Mouse (Mus musculus) left cerebral cortex, postnatal 4 days (tissue): Measurements from ENCODE around the gene Klhl7. TPM values are rescaled to one million over a fixed set of nuclear protein-coding genes. Genes with fewer than 3 reads are reported as not detected.
A peak's percentile ranks its signal among the peaks of the same experiment; 100 is the strongest.

ENCODE experiments used
- DNase-seq: peaks from one replicate; pipeline ENCODE4 v3.0.0-alpha.2; 2022
- intact Hi-C: fragments of 180-260 bp; cut with DNase I; formaldehyde crosslinking; loops from one replicate; pipeline ENCODE4 v1.15.1; 2025
- total RNA-seq, 2 experiments: library from RNA; stranded (reverse); gene quantifications; 2 replicates each; pipeline ENCODE4 v1.2.3; 2021

Klhl7 gene
- total RNA-seq, result 100 to 1,000 TPM; 167 to 174 TPM

- DNase-seq, result peak; percentile 93
- intact Hi-C loops, result no loop called here
Observed at GRCm38 (mm10) chr5:24100106-24100809, at the start of gene Klhl7. Gene Klhl7, plus strand, starts transcription at chr5:24100605.

GRCm38 (mm10) chr5:24051755-24052675 is 48.4 kb upstream of the Klhl7 start:
- intact Hi-C loops, result no loop called here
- no peak for DNase-seq

GRCm38 (mm10) chr5:24053245-24054190 is 46.9 kb upstream of the Klhl7 start:
- intact Hi-C loops, result no loop called here
- peak; percentile 25 for DNase-seq

- intact Hi-C loops, result no loop called here
- no peak for DNase-seq
Observed at GRCm38 (mm10) chr5:24054382-24054781, 46.0 kb upstream of the Klhl7 start.

DNA sequence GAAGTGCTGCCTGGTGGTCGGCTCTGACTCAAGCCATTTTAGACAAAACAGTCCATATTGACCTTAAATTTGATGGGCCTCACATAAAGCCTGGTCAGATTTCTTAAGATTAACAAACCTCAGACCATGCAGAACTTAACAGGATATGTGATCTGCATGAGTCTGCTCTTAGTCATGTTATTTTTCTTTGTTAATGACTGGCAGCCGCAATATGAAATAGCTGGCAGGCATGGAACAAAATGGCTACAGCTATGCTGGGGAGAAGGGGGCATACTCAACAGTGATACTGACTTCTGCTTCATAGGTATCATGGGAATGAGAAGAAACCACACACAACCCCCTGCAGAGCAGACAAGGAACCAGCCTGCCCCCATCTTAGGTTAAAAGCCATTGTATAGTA is 43.5 kb upstream of the Klhl7 start:
- intact Hi-C loops, result no loop called here
- DNase-seq, result no peak

GRCm38 (mm10) chr5:24057592-24057991 is 42.8 kb upstream of the Klhl7 start:
- no peak for DNase-seq

DNA sequence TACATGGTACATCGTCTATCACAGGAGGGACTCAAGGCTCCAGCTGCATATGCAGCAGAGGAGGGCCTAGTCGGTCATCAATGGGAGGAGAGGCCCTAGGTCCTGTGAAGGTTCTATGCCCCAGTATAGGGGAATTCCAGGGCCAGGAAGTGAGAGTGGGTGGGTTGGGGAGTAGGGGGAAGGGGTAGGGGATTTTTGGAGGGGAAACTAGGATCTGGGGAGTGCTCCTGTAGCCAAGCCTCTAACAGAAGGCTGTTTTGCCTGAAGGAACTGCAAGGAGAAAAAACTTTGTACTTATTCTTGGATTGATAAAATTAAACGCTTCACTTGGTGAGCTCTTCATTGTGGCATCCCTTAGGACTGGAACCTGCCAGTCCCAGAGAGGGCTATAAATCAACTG is 39.5 kb upstream of the Klhl7 start:
- intact Hi-C loops, result no loop called here

More at GRCm38 (mm10) chr5:24057592-24057991, 42.8 kb upstream of the Klhl7 start:
- intact Hi-C loops, result no loop called here

DNA sequence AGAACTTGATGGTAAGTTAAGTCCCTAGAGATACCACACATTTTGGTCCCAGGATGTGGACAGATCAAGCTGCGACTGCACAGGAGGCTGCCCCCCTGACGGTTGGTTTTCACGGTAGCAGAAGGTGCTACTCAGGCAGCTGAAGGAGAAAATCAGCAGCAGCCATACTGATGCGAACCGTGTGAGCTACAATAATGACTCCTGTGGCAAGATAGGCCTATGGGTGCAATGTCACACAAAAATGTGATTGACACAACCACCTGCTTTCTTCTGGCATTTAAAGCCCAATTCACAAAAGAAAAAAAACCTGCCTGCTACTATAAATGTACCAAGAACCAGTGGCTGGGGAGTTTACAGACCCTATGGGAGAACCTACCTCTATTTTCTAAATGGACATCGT is 37.4 kb upstream of the Klhl7 start:
- intact Hi-C loops, result no loop called here
- no peak for DNase-seq

More for the DNA sequence above, 39.5 kb upstream of the Klhl7 start:
- DNase-seq, result no peak

- intact Hi-C loops, result no loop called here
Observed at GRCm38 (mm10) chr5:24063545-24063944, 36.9 kb upstream of the Klhl7 start.

DNA sequence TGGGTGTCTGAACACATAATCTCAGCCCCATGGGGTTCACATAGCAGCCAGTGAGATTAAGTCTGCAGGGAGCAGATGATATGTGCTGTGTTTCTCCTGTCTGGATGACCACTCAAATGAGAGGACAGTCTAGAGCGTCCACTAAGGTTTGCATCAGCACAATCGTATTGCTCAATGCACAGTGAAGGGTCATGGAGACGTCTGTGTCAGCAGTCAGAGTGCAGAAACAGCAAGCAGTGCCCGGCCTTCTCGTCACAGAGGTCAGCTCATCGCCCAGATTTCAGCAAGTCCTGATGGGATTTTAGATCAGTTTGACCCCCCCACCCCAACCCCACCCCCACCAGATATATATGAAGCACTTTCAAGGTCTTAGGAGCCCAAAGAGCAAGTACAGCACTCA is 31.4 kb upstream of the Klhl7 start:
- intact Hi-C loops, result no loop called here
- DNase-seq, result no peak

More at GRCm38 (mm10) chr5:24063545-24063944, 36.9 kb upstream of the Klhl7 start:
- no peak for DNase-seq

GRCm38 (mm10) chr5:24072031-24072430 is 28.4 kb upstream of the Klhl7 start:
- DNase-seq, result no peak
- intact Hi-C loops, result no loop called here

GRCm38 (mm10) chr5:24076986-24077718 is 23.3 kb upstream of the Klhl7 start:
- peak; percentile 77 for DNase-seq
- intact Hi-C loops, result loop anchor here (5.0 kb wide), 1 partner anchor 220 kb away; no protein-coding TSS in a partner anchor

GRCm38 (mm10) chr5:24077739-24078306 is 22.6 kb upstream of the Klhl7 start:
- no peak for DNase-seq

DNA sequence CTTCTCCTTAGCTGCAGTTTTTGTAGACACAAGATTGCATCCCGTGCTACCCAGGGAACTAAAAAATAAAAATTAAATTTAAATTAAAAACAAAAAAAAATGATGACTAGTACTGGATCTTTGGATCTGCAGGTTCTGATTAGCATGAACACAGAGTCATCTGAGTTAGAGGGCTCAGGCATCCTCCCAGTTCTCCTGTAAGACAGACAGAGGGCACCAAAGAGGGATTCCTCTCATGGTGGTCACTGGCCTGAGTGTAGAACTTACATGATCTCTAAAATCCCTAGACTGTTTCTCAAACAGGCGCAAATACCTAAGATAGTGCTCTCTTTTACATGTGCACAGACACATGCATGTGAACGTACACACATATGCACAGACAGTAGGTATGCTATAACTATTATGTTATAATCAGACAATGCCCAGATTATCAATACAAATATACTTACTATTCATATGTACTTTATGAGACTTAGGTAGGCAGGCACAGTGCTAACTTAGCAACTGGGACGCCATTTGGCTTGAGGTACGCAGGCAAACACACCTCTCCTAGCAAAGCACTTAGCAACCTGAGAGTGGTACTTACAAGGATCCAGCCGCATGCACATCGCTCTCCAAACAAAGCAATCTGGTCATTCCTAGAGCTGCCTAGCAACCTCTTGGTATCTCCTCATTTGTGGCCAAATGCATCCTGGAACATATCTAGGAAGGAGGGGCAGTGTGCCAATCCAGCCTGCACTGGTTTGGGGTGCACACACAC is 21.8 kb upstream of the Klhl7 start:
- no peak for DNase-seq
- intact Hi-C loops, result loop anchor here (5.0 kb wide), 1 partner anchor 221 kb away; no protein-coding TSS in a partner anchor

More at GRCm38 (mm10) chr5:24077739-24078306, 22.6 kb upstream of the Klhl7 start:
- intact Hi-C loops, result loop anchor here (5.0 kb wide), 1 partner anchor 221 kb away; no protein-coding TSS in a partner anchor

DNA sequence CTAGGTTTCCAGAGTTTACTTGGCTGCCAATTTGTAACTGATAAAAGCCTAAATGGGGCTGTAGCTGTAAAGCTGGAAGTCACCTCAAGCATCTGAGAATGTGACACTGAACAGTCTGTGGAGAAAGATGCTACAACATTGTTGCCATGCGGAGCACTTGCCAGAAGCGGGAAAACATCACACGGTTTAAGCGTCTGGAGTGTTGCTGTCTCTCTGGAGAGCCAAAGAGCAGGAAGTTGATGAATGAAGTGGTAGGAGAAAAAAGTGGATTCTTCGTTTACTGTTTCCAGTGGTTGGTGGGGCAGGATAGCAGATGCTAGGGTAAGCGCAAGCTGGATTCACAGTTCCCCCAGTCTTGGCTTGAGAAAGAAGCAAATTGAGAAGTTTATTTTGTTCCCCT is 19.6 kb upstream of the Klhl7 start:
- no peak for DNase-seq
- intact Hi-C loops, result no loop called here

DNA sequence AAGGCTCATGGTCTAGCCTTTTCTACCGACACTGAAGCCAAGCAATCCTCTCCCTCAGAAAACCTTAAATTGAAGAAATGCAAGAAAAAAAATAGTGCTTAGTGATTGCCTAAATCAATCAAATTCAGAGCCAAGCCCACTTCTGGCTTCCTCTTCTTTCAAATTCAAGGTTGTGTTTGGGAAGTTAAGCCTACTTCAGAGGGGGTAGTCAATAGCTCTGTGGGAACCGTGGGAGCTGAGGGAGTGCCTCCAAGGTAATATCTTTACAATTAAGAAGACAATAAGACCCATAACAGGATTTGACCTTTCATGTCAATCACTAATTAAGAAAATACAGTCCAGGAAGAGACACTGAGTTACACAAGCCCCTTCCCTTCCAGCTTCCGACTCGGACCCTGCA is 15.6 kb upstream of the Klhl7 start:
- DNase-seq, result no peak
- intact Hi-C loops, result no loop called here

- DNase-seq, result no peak
- intact Hi-C loops, result no loop called here
Observed at GRCm38 (mm10) chr5:24086241-24086640, 14.2 kb upstream of the Klhl7 start.

GRCm38 (mm10) chr5:24086865-24087264 is 13.5 kb upstream of the Klhl7 start:
- intact Hi-C loops, result no loop called here
- no peak for DNase-seq

GRCm38 (mm10) chr5:24088451-24088850 is 12.0 kb upstream of the Klhl7 start:
- DNase-seq, result no peak
- intact Hi-C loops, result no loop called here
